Mouse (Mus musculus): ENCODE data around the gene Dnaja4.
"Not testable (repeated sequence)": the region's sequence is repeated elsewhere in the genome, so short reads cannot be mapped to it uniquely, and the experiment has no call there.

Gene Dnaja4

GRCm38 (mm10) chr9:54698318-54699086, at the start of gene Dnaja4:
Gene Dnaja4 (plus strand): TSS chr9:54698873.
- peak; percentile 13 for DNase-seq

DNA sequence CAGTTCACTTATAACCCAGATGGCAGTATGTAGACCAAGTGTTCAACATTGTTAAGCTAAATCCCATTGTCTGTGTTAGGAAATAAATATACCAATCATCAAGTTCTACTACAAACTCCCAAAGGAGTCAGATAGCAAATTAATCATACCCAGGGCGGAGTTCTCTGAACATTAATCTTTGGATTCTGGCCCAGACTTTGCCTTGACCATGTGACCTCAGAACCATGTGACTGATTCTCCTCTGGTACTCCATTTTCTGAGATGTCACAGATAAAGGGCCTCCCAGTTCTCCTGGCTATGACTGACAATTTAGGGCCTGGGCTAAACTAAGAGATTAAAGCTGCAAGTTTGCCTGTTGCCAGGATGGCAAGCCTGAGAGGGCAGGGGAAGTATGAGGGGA, 49.3 kb upstream of the Dnaja4 start:
- DNase-seq, result no peak

DNA sequence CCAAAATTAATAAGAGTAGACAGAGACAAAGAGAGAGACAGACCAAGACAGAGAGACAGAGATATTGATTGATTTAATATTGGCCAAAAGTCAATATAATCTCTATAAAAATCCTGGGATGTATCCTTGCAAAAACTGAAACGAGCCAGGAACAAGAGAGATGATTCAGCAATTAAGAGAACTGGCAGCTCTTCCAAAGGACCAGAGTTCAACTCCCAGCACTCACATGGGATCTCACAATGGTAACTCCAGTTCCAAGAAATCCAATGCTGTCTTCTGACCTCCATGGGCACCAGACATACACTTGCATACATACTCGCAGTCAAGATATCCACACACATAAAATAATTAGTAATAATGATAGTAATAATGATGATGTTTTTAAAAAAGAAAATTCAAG, 45.9 kb upstream of the Dnaja4 start:
- DNase-seq, result no peak

- DNase-seq, result no peak
Measured at GRCm38 (mm10) chr9:54655846-54656245, 42.8 kb upstream of the Dnaja4 start.

GRCm38 (mm10) chr9:54656402-54656801, 42.3 kb upstream of the Dnaja4 start:
- peak; percentile 50 for DNase-seq

GRCm38 (mm10) chr9:54658773-54659172, 39.9 kb upstream of the Dnaja4 start:
- DNase-seq, result no peak

- no peak for DNase-seq
Measured at GRCm38 (mm10) chr9:54661605-54662377, 36.9 kb upstream of the Dnaja4 start, which contains the start of gene Acsbg1. Gene Acsbg1 (minus strand): TSS chr9:54661870.

- DNase-seq, result no peak
Measured at GRCm38 (mm10) chr9:54664358-54664757, 34.3 kb upstream of the Dnaja4 start.

DNA sequence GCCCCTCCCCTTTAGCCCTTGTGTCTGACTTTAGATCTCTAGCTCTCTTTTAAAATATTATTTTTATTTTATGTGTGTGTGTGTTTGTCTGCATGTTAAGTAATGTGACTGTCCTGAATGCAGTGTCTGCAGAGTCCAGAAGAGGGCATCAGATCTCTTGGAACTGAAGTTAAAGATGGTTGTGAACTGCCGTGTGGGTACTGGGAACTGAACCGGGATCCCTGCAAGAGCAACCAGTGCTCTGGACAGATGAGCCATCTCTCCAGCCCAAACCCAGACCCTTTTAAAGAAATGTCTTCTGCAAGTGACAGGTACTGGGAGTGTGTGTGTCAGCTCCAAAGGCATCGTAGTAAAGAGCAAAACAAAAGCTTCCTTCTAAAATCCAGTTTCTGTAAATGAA, 32.6 kb upstream of the Dnaja4 start:
- DNase-seq, result no peak

GRCm38 (mm10) chr9:54668455-54668854, 30.2 kb upstream of the Dnaja4 start:
- DNase-seq, result no peak

DNA sequence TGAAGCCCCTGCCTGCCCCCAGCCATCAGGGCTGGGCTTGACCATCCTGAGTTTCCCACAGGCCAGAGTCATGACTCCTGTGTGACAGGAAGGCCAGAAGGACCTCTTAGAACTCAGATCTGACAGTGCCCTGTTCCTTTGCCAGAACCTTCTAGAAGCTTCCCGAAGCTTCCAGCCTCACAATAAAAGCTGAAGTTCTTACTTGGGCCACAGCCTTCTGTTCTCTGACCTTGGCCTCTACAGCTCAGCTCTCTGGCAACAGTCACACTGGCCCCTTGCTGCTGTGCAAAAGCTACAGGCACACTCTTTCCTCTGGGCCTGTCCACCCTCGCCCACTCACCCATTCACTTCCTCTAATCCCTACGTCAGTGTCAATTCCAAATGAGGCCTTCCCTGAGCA, 26.7 kb upstream of the Dnaja4 start:
- DNase-seq, result peak; percentile 41

- DNase-seq, result peak; percentile 72
Measured at GRCm38 (mm10) chr9:54673887-54674286, 24.8 kb upstream of the Dnaja4 start.

GRCm38 (mm10) chr9:54676531-54676986, 22.1 kb upstream of the Dnaja4 start:
- peak; percentile 81 for DNase-seq

DNA sequence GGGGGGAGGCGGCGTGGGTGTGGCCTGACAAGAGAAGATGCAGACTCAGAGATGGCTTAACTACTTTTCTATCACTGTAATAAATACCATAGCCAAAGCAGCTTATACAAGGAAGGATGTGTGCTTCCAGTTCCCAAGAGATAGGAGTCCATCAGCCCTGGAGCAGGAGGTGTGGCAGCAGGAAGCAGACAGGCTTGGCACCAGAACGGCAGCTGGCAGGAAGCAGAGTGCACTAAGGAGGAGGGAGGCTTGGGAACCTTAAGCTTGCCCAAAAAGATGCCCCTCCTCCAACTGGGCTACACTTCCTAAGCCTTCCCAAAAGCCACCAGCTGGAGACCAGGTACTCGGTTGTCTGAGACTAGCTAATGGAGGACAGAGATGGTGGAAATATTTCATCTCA, 15.8 kb upstream of the Dnaja4 start:
- DNase-seq, result no peak

DNA sequence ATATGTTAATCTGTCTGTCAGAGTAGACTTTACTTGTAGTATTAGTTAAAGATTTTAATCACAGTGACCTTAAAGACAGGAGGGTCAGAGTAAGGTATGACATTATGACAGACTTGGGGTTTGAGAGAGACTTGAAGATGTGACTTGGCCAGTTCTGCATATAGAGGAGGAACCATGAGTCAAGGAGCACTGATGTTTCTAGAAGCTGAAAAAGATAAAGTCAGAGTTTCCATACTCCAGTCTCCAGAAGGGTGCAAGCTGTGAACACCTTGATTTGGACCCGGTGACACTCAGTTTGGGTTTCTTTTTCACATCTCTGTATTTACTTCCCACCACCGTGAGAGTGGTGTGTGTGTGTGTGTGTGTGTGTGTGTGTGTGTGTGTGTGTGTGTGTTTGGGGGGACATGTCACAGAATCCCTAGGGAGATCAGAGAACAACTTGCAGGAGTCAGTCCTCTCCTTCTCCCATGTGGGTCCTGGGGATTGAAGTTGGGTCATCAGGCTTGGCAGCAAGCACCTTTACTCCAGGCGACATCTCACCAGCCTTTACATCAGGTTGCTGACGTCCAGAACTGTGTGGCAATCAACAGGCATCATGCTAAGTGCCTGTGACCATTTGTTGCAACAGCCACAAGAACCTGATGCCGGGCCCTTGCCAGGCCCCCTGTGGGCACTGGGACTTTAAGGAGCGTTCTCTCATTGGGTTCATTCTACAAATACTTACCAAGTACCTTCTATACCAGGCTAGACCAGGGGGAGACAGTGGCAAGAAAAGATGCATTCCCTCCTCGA, 14.7 kb upstream of the Dnaja4 start:
- no peak for DNase-seq

DNA sequence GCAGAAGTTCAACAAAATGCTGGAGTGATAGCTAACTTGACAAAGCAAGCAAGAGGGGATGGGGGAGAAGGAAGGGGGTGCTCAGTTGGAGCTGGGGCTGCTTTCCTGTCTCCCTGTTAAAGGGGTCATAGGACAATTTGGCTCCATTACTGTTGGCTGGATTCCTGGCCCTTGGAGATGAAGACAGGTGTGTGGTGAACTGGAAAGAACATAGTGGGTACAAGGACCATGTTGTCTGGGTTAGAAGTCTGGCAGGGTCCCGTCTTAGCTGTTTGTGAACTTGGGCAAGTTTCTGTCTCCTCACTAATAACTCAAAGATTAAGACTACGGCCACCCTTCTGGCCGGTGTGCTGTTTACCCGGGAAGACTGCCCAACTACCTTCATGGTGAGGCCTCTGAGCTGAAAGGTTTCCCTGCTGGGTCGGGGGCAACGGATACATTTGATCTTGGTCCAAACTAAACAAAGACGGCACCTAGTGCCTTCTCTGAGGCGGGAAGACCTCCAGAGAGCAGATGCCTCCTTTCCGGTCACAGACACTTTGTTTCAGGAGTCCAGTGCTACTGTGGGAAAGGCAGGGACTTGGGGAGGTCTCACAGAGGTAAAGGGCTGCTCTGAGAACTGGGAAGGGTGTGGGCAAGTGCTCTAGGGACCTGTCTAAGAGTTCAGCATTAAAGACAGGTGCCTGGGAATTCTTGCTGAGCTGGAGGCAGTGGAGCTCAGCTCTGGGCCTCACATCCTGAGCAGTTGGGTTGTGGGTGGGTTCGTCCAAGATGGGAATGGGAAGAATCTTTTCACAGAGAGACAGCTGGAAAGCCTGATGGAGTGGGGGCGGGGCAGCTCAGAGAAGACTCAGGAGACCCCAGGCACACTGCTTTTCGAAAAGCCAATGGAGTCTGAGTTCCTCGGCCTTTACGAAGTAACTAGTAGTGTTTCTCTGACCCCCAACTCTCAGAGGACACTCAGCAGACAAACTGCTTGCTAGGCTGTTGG, 11.1 kb upstream of the Dnaja4 start:
- no peak for DNase-seq

DNA sequence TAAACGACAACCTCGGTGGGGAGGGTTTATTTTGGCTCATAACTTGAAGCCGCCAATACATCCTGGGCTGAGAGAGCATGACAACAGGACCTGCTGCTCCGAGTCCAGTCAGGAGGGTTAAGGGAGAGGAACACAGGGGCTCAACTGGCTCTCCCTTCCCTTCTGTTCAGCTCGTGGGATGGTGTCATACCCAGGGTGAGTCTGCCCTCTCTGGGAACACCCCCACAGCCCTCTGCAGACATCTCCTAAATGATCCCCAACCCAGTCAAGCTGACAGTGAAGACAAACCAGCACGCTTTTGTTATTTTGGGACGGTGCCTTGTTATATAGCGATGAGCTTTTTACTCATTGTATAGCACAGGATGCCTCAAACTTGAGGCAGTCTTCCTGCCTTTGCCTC, 9.2 kb upstream of the Dnaja4 start:
- DNase-seq, result no peak

- not testable (repeated sequence) for DNase-seq
Measured at GRCm38 (mm10) chr9:54690697-54691096, 8.0 kb upstream of the Dnaja4 start.

DNA sequence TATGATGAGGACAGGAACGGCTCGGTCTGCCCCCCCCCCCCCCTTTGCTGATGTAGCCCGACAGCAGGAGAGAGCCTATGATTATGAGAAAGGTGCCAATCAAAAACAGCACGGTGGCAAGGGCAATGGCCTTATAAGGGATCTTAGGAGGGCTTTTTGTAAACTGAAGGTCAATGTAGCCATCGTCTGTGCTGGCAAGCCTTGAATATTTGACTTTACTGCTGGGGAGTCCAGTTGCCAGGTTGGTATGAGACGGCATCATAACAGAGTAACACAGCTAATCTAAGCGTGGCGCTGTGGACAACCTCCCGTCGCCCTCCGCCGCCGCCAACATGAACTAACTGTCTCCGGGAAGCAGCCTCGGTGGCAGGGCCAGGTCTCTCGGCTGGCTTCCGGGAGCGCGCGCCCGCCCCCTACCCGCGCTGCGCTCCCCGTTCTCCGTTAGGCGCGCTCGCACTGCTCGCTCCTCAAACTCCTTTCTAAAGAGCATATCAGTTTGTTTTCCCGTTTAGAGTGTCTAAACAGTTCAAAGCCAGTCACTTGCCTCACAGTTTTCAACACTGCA, 7.3 kb upstream of the Dnaja4 start:
- DNase-seq, result peak; percentile 24

DNA sequence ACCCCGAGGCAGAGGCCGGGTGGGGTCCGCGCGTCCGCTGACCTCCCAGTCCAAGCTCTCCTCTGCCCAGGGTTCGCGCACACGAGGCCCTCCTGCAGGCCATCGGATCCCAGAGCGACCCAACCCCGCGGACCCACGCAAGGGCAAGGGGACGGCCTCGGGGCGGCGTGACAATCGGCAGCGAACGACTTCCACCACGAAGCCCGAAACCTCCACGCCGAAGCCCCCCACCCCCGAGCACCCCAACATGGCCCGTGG, 343 bp downstream of the Dnaja4 start:
- no peak for DNase-seq

- peak; percentile 82 for DNase-seq
Measured at GRCm38 (mm10) chr9:54699345-54700173, 886 bp downstream of the Dnaja4 start.
